Mouse (Mus musculus) spleen, adult 2 months (tissue): Measurements from ENCODE around the gene Zfp408.
"Not testable (repeated sequence)": the region's sequence is repeated elsewhere in the genome, so short reads cannot be mapped to it uniquely, and the experiment has no call there.

ENCODE experiments used
- CTCF ChIP-seq: fragments of 200-500 bp; IDR thresholded peaks from 2 replicates; pipeline ENCODE4 v1.5.1; 2011; ENCODE audit warnings: mild to moderate bottlenecking, inconsistent platforms; ENCODE audit not compliant: insufficient read depth, insufficient read length, insufficient replicate concordance; ENCODE audit errors: extremely low read depth
- POLR2A ChIP-seq: fragments of 200-500 bp; IDR thresholded peaks from 2 replicates; pipeline ENCODE4 v1.6.1; 2011; ENCODE audit warnings: low read depth, low read length, inconsistent platforms

DNA sequence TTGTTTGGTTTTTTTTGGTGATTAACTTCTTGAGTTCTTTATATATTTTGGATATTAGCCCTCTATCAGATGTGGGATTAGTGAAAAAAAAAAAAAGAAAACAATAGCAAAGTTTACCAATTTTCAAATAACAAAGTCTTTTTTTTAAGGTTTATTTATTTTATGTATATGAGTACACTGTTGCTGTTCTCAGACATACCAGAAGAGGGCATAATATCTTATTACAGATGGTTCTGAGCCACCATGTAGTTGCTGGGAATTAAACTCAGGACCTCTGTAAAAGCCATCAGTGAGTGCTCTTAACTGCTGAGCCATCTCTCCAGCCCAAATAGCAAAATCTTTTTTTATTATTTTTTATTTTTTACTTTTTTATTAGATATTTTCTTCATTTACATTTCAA lies 40.2 kb downstream of the Zfp408 start:
- TF ChIP-seq POLR2A, CTCF: not testable (repeated sequence)
